Mouse (Mus musculus) MEL (cell line): Measurements from ENCODE around the gene Ctdnep1. TPM values are rescaled to one million over a fixed set of nuclear protein-coding genes. Genes with fewer than 3 reads are reported as not detected.

ENCODE experiments used
- DNase-seq: peaks from one replicate; pipeline ENCODE4 v3.0.0; 2011; ENCODE audit warnings: low read depth, low spot score
- H3K27ac ChIP-seq: 2 replicates; pipeline ENCODE4 v1.5.1; 2012; ENCODE audit warnings: low read depth, mild to moderate bottlenecking, control low read depth, low read length, moderate library complexity; ENCODE audit not compliant: control insufficient read depth
- H3K27me3 ChIP-seq, 2 experiments: fragments of 150-350 bp in 1 of 2; sonication (generic) in 1 of 2; 2 replicates each; pipeline ENCODE4 v1.6.1; 2012; ENCODE audit warnings: low read length in 2 of 2, mild to moderate bottlenecking in 2 of 2, improper control_type of control experiment in 1 of 2, moderate library complexity in 1 of 2; ENCODE audit not compliant: insufficient read depth in 2 of 2, control insufficient read depth in 1 of 2
- H3K36me3 ChIP-seq, 2 experiments: 2 replicates each; pipeline ENCODE4 v1.6.1; 2012 to 2014; ENCODE audit warnings: low read length in 2 of 2, improper control_type of control experiment in 1 of 2, inconsistent platforms in 1 of 2, mild to moderate bottlenecking in 1 of 2; ENCODE audit not compliant: insufficient read depth in 2 of 2, control insufficient read depth in 1 of 2
- H3K4me1 ChIP-seq, 2 experiments: fragments of 150-350 bp in 1 of 2; sonication (generic) in 1 of 2; 2 replicates each; pipeline ENCODE4 v1.6.1; 2012; ENCODE audit warnings: low read length in 2 of 2, improper control_type of control experiment in 1 of 2, mild to moderate bottlenecking in 1 of 2; ENCODE audit not compliant: insufficient read depth in 2 of 2, control insufficient read depth in 1 of 2
- H3K4me3 ChIP-seq, 2 experiments: fragments of 150-350 bp in 1 of 2; sonication (generic) in 1 of 2; 2 replicates each; pipeline ENCODE4 v1.5.1; 2012; ENCODE audit warnings: low read depth in 2 of 2, low read length in 2 of 2, mild to moderate bottlenecking in 2 of 2, moderate library complexity in 2 of 2, control low read depth in 1 of 2, improper control_type of control experiment in 1 of 2; ENCODE audit not compliant: control insufficient read depth in 1 of 2, insufficient read depth in 1 of 2
- H3K79me2 ChIP-seq: 2 replicates; pipeline ENCODE4 v1.6.1; 2012; ENCODE audit warnings: mild to moderate bottlenecking, low read length, moderate library complexity; ENCODE audit not compliant: control insufficient read depth, poor library complexity, insufficient read depth
- H3K9ac ChIP-seq: 2 replicates; pipeline ENCODE4 v1.6.1; 2012; ENCODE audit warnings: low read depth, mild to moderate bottlenecking, control low read depth, low read length, moderate library complexity; ENCODE audit not compliant: control insufficient read depth, poor library complexity, severe bottlenecking
- H3K9me3 ChIP-seq: fragments of 150-350 bp; sonication (generic); replicated peaks from 2 replicates; pipeline ENCODE4 v1.6.1; 2012; ENCODE audit warnings: mild to moderate bottlenecking, low read length, improper control_type of control experiment, moderate library complexity; ENCODE audit not compliant: insufficient read depth
- BHLHE40 ChIP-seq: IDR thresholded peaks from 2 replicates; pipeline ENCODE4 v1.6.1; 2012; ENCODE audit warnings: low read depth, mild to moderate bottlenecking, inconsistent platforms, low read length, improper control_type of control experiment, borderline replicate concordance
- CTCF ChIP-seq, 3 experiments: IDR thresholded peaks in 2 of 3; conservative IDR thresholded peaks in 1 of 3; 2 replicates each; pipeline ENCODE4 v1.5.1; 2011 to 2012; ENCODE audit warnings: low read length in 3 of 3, low read depth in 2 of 3, mild to moderate bottlenecking in 2 of 3, improper control_type of control experiment in 1 of 3, inconsistent platforms in 1 of 3, mixed read lengths in 1 of 3, moderate library complexity in 1 of 3; ENCODE audit not compliant: control insufficient read depth in 1 of 3, insufficient read depth in 1 of 3, poor library complexity in 1 of 3, severe bottlenecking in 1 of 3
- EP300 ChIP-seq, 2 experiments: IDR thresholded peaks; 2 replicates each; pipeline ENCODE4 v1.6.1; 2011; ENCODE audit warnings: improper control_type of control experiment in 2 of 2, low read length in 2 of 2, low read depth in 1 of 2, mild to moderate bottlenecking in 1 of 2
- NRF1 ChIP-seq: IDR thresholded peaks from 2 replicates; pipeline ENCODE4 v1.6.1; 2014; ENCODE audit warnings: low read depth, mild to moderate bottlenecking, inconsistent platforms, low read length, improper control_type of control experiment, moderate library complexity; ENCODE audit not compliant: poor library complexity, insufficient read depth, severe bottlenecking
- POLR2AphosphoS2 ChIP-seq: IDR thresholded peaks from 2 replicates; pipeline ENCODE4 v1.6.1; 2011; ENCODE audit warnings: low read length, improper control_type of control experiment
- SMC3 ChIP-seq: IDR thresholded peaks from 2 replicates; pipeline ENCODE4 v1.6.1; 2011; ENCODE audit warnings: low read depth, low read length, improper control_type of control experiment
- TBP ChIP-seq: IDR thresholded peaks from 2 replicates; pipeline ENCODE4 v1.8.0; 2011; ENCODE audit warnings: low read depth, low read length, improper control_type of control experiment
- USF2 ChIP-seq, 2 experiments: IDR thresholded peaks; 2 replicates each; pipeline ENCODE4 v1.6.1; 2011 to 2012; ENCODE audit warnings: improper control_type of control experiment in 2 of 2, low read length in 2 of 2, borderline replicate concordance in 1 of 2, inconsistent platforms in 1 of 2, low read depth in 1 of 2, mild to moderate bottlenecking in 1 of 2; ENCODE audit not compliant: insufficient read depth in 1 of 2
- ZMIZ1 ChIP-seq: IDR thresholded peaks from 2 replicates; pipeline ENCODE4 v1.6.1; 2012; ENCODE audit warnings: low read depth, mild to moderate bottlenecking, inconsistent platforms, low read length, improper control_type of control experiment, moderate library complexity
- polyA plus RNA-seq, 2 experiments: library from polyadenylated mRNA; stranded (reverse) in 1 of 2; unstranded in 1 of 2; fragments of >175 nt in 1 of 2; fragments of >200 nt in 1 of 2; gene quantifications; 2 replicates each; pipeline versions ENCODE4 v1.2.1 to v1.2.4; 2012; ENCODE audit warnings: low replicate concordance in 2 of 2, low read depth in 1 of 2; ENCODE audit not compliant: insufficient read length in 2 of 2, insufficient read depth in 1 of 2, missing spikeins in 1 of 2
- total RNA-seq: library from RNA; depleted of rRNA; stranded (reverse); fragments of 300-350 nt; gene quantifications from 2 replicates; pipeline ENCODE4 v1.2.3, GENCODE M21; 2012

Gene Ctdnep1
- total and polyA plus RNA-seq, 3 experiments = 47.3 to 133 TPM; not detected in 1

GRCm38 (mm10) chr11:69992396-69992795 lies 11.4 kb downstream of the Ctdnep1 start:
- no peak overlapping the region for H3K27ac ChIP-seq
- peaks cover 0 to 17% of the 10 kb centered on the region in 2 experiments; a peak in 2 of 4 replicates for H3K36me3 ChIP-seq
- no peaks in the 10 kb centered on the region for H3K27me3 ChIP-seq
- H3K9ac ChIP-seq = peak overlapping the region; percentile 45
- H3K4me1 ChIP-seq = peaks cover 0 to 14% of the 10 kb centered on the region in 2 experiments; a peak in 3 of 4 replicates
- no peak for DNase-seq
- H3K9me3 ChIP-seq = no peaks in the 10 kb centered on the region
- H3K79me2 ChIP-seq = peaks cover 30% of the 10 kb centered on the region
- peak overlapping the region; percentile 19 to 48 for H3K4me3 ChIP-seq
- TF ChIP-seq TBP = no peak
- no peak for TF ChIP-seq NRF1
- TF ChIP-seq SMC3 = no peak
- no peak for TF ChIP-seq POLR2AphosphoS2
- TF ChIP-seq USF2 (IDR thresholded peaks at IDR 0.05; ENCODE audit: borderline replicate concordance in 1 of 2, insufficient read depth in 1 of 2, low read depth in 1 of 2, low read length in 2 of 2) = no peak

GRCm38 (mm10) chr11:69992932-69993331 lies 12.0 kb downstream of the Ctdnep1 start:
- no peak for DNase-seq
- H3K9me3 ChIP-seq = no peaks in the 10 kb centered on the region
- no peaks in the 10 kb centered on the region for H3K27me3 ChIP-seq
- TF ChIP-seq BHLHE40 (no peak), POLR2AphosphoS2 (no peak), CTCF (IDR thresholded peaks at IDR 0.05 in 2 of 3, conservative IDR thresholded peaks at IDR 0.05 in 1 of 3; ENCODE audit: control insufficient read depth in 1 of 3, insufficient read depth in 1 of 3, low read depth in 2 of 3, low read length in 3 of 3, poor library complexity in 1 of 3, severe bottlenecking in 1 of 3) (no peak), EP300 (IDR thresholded peaks at IDR 0.05; ENCODE audit: low read depth in 1 of 2, low read length in 2 of 2) (no peak)
- H3K4me3 ChIP-seq = no peak overlapping the region
- peaks cover 5 to 20% of the 10 kb centered on the region in 2 experiments for H3K4me1 ChIP-seq
- H3K9ac ChIP-seq = no peak overlapping the region; the same call in 1 of the 2 replicates
- peaks cover 4 to 22% of the 10 kb centered on the region in 2 experiments; a peak in 3 of 4 replicates for H3K36me3 ChIP-seq
- peaks cover 31% of the 10 kb centered on the region for H3K79me2 ChIP-seq
- no peak overlapping the region for H3K27ac ChIP-seq

- Histone ChIP-seq H3K79me2 (peaks cover 31% of the 10 kb centered on the region), H3K27ac (no peak overlapping the region), H3K4me3 (peak overlapping the region in 1 of 2 experiments; percentile 22; a peak in 1 of 4 replicates), H3K36me3 (peaks cover 7 to 39% of the 10 kb centered on the region in 2 experiments), H3K9me3 (no peaks in the 10 kb centered on the region), H3K4me1 (peaks cover 8 to 34% of the 10 kb centered on the region in 2 experiments), H3K9ac (no peak overlapping the region), H3K27me3 (no peaks in the 10 kb centered on the region)
- no peak for DNase-seq
- peak in 1 of 3 experiments; percentile 4; a peak in 1 of 6 replicates for TF ChIP-seq CTCF (IDR thresholded peaks at IDR 0.05 in 2 of 3, conservative IDR thresholded peaks at IDR 0.05 in 1 of 3; ENCODE audit: control insufficient read depth in 1 of 3, insufficient read depth in 1 of 3, low read depth in 2 of 3, low read length in 3 of 3, poor library complexity in 1 of 3, severe bottlenecking in 1 of 3)
- TF ChIP-seq ZMIZ1 = 0 out of 2 replicates have a peak, but pooled peaks have one; percentile 39
- no peak for TF ChIP-seq TBP
Observed at GRCm38 (mm10) chr11:69994401-69995090, 13.6 kb downstream of the Ctdnep1 start.
